Mouse (Mus musculus): ENCODE results near the gene Celsr1.

The Celsr1 gene

GRCm38 (mm10) chr15:85961651-85962050 lies 71.9 kb downstream of the Celsr1 start:
- no peak for DNase-seq (ENCODE audit: low read depth, low spot score)

GRCm38 (mm10) chr15:85961131-85961530 lies 72.4 kb downstream of the Celsr1 start:
- DNase-seq (ENCODE audit: low read depth, low spot score) = no peak

GRCm38 (mm10) chr15:85956202-85956601 lies 77.4 kb downstream of the Celsr1 start:
- no peak for DNase-seq (ENCODE audit: low read depth, low spot score)

- no peak for DNase-seq (ENCODE audit: low read depth, low spot score)
Measured at GRCm38 (mm10) chr15:85953458-85953857, 80.1 kb downstream of the Celsr1 start.

- DNase-seq (ENCODE audit: low read depth, low spot score) = no peak
Measured at GRCm38 (mm10) chr15:85949421-85950164, 84.0 kb downstream of the Celsr1 start.

- no peak for DNase-seq (ENCODE audit: low read depth, low spot score)
Measured at GRCm38 (mm10) chr15:85947967-85948366, 85.6 kb downstream of the Celsr1 start.

GRCm38 (mm10) chr15:85947541-85947940 lies 86.0 kb downstream of the Celsr1 start:
- no peak for DNase-seq (ENCODE audit: low read depth, low spot score)

GRCm38 (mm10) chr15:85935627-85936049 lies 97.9 kb downstream of the Celsr1 start:
- no peak for DNase-seq (ENCODE audit: low read depth, low spot score)

GRCm38 (mm10) chr15:85928161-85928560 lies 105.4 kb downstream of the Celsr1 start:
- DNase-seq (ENCODE audit: low read depth, low spot score) = no peak

- no peak for DNase-seq (ENCODE audit: low read depth, low spot score)
Measured at GRCm38 (mm10) chr15:85921855-85922254, 111.7 kb downstream of the Celsr1 start.

GRCm38 (mm10) chr15:85919892-85920248 lies 113.7 kb downstream of the Celsr1 start:
- DNase-seq (ENCODE audit: low read depth, low spot score) = no peak

- DNase-seq (ENCODE audit: low read depth, low spot score) = no peak
Measured at GRCm38 (mm10) chr15:85919191-85919891, 114.2 kb downstream of the Celsr1 start.

GRCm38 (mm10) chr15:85913605-85914004 lies 120.0 kb downstream of the Celsr1 start:
- peak; percentile 36 for DNase-seq (ENCODE audit: low read depth, low spot score)

GRCm38 (mm10) chr15:85909931-85910330 lies 123.6 kb downstream of the Celsr1 start:
- DNase-seq (ENCODE audit: low read depth, low spot score) = no peak

- no peak for DNase-seq (ENCODE audit: low read depth, low spot score)
Measured at GRCm38 (mm10) chr15:85909492-85909829, 124.1 kb downstream of the Celsr1 start.

GRCm38 (mm10) chr15:85908660-85909491 lies 124.7 kb downstream of the Celsr1 start:
- DNase-seq (ENCODE audit: low read depth, low spot score) = no peak

GRCm38 (mm10) chr15:85903826-85904225 lies 129.8 kb downstream of the Celsr1 start:
- DNase-seq (ENCODE audit: low read depth, low spot score) = no peak

GRCm38 (mm10) chr15:85902505-85902904 lies 131.1 kb downstream of the Celsr1 start:
- no peak for DNase-seq (ENCODE audit: low read depth, low spot score)

- DNase-seq (ENCODE audit: low read depth, low spot score) = no peak
Measured at GRCm38 (mm10) chr15:85900801-85901200, 132.8 kb downstream of the Celsr1 start.

GRCm38 (mm10) chr15:85900318-85900717 lies 133.3 kb downstream of the Celsr1 start:
- DNase-seq (ENCODE audit: low read depth, low spot score) = no peak

- DNase-seq (ENCODE audit: low read depth, low spot score) = no peak
Measured at GRCm38 (mm10) chr15:85899396-85899795, 134.2 kb downstream of the Celsr1 start.

GRCm38 (mm10) chr15:85897113-85897512 lies 136.5 kb downstream of the Celsr1 start:
- no peak for DNase-seq (ENCODE audit: low read depth, low spot score)
